18 mouse cellular contexts compared by ENCODE assay signal in genomic region chr9:103597861-103598260, GRCm38 (mm10).
DNase-seq lines count a peak whose midpoint lies in the region; TF ChIP-seq lines count a peak whose summit lies in the region.
"Had no signal": no experiment of that assay in that cellular context is flagged by ENCODE, and none has a peak within 500 bp of the region (broad histone marks: within the 10 kb centered on the region; RNA-seq: fewer than 3 reads in every experiment).

No protein-coding gene starts in this region.

- H3K4me3 ChIP-seq in layer of hippocampus, adult 2 months, result no peak overlapping the region
- H3K4me3 ChIP-seq: embryonic facial prominence, embryonic 12.5 days; forebrain, embryonic 12.5 days; gastrocnemius, adult 2 months; heart, adult 2 months; kidney, embryonic 15.5 days; limb, embryonic 10.5 days; liver, embryonic 13.5 days; midbrain, embryonic 10.5 days had no signal

- no peak for TF ChIP-seq CTCF in layer of hippocampus, adult 2 months (conservative IDR thresholded peaks at IDR 0.05)

- peak; percentile 30 to 67 for DNase-seq in layer of hippocampus, adult 2 months (ENCODE audit: low spot score in 2 of 2)
- no peak for DNase-seq in layer of hippocampus, adult 9-10 months (ENCODE audit: low spot score)
- peak; percentile 49 for DNase-seq in right cerebral cortex, postnatal 25 days
- no peak for DNase-seq in right cerebral cortex, postnatal 10 days (ENCODE audit: low spot score in 2 of 2)
- DNase-seq in lung, postnatal 10 days, result peak; percentile 52
- no peak for DNase-seq in cerebellum, adult 9-11 months
- DNase-seq in kidney, postnatal 14 days, result no peak
- no peak for DNase-seq in kidney, postnatal 25 days
- DNase-seq: B cell, adult 2 months; cerebellum, postnatal 25 days; gastrocnemius, adult 2 months; heart, adult 2 months; liver, embryonic 13.5 days had no signal

- H3K27ac ChIP-seq in layer of hippocampus, adult 2 months, result peak overlapping the region; percentile 86
- H3K27ac ChIP-seq: embryonic facial prominence, embryonic 12.5 days; forebrain, embryonic 12.5 days; gastrocnemius, adult 2 months; heart, adult 2 months; kidney, embryonic 15.5 days; limb, embryonic 10.5 days; liver, embryonic 13.5 days; midbrain, embryonic 10.5 days had no signal

Comparison
In these comparisons a context has a peak if more than half of its experiments do, and no peak if none do; other contexts are left out.
1. DNase-seq: peak in layer of hippocampus, adult 2 months (2 of 2), right cerebral cortex, postnatal 25 days (single experiment) and lung, postnatal 10 days (single experiment); none in layer of hippocampus, adult 9-10 months (single experiment), right cerebral cortex, postnatal 10 days (0 of 2), cerebellum, adult 9-11 months (single experiment), kidney, postnatal 14 days (single experiment) and kidney, postnatal 25 days (0 of 2).